Mouse (Mus musculus): ENCODE measurements around the gene Trarg1.

DNA sequence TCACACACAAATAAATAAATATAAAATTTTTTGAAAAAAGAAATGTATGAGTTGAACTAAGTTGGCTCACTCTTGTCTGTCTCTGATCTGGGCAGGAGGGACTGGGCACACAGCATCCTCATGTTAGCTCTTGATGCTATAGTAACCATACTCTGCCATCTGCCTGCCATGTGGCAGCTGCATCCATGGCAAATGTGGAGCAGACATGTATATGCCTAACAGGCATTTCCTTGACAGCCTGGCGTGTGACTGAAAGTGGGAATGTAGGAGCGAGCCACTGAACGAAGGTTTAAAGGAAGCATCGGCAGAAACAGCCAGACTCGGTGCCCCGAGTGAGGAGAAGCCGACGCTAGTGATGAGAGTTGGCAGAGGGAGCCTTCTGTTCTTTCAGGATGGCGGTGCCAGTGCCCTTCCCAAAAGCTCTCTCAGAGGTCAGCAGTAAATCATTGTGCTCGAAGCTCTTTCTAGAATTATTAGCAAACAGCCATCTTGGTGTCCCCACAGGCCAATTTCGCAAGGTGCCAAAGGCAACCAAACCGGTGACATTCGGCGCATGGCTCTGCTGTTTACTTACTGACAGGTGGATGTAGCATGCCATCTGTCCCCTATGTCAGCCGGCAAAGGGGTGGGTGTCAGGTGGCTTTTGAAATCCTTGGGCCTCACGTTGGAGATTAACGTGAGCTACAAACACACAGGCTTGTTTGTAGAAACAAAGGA, 40.2 kb upstream of the Trarg1 start:
- TF ChIP-seq CTCF (IDR thresholded peaks at IDR 0.05; ENCODE audit: low read depth) (no peak), EP300 (IDR thresholded peaks at IDR 0.05; ENCODE audit: low read depth) (no peak)
